In genomic region chr15:24877711-24878598, GRCm38 (mm10) we compare ENCODE assay signal across 13 mouse cellular contexts.
DNase-seq lines count a peak whose midpoint lies in the region; ATAC-seq lines count a peak whose summit lies in the region.
"Had no signal": no experiment of that assay in that cellular context is flagged by ENCODE, and none has a peak within 500 bp of the region (broad histone marks: within the 10 kb centered on the region; RNA-seq: fewer than 3 reads in every experiment).

No protein-coding gene starts in this region.

- H3K4me2 ChIP-seq in midbrain, embryonic 14.5 days (ENCODE audit: low read length): peak overlapping the region; percentile 31
- H3K4me2 ChIP-seq: heart, embryonic 11.5 days; liver, embryonic 15.5 days had no signal

- peak; percentile 24 to 34 for DNase-seq in cerebellum, postnatal 10 days
- no peak for DNase-seq in cerebellum, adult 9-10 months
- DNase-seq in left cerebral cortex, postnatal 4 days: peak; percentile 15
- no peak for DNase-seq in left cerebral cortex, adult 9 months (ENCODE audit: low spot score in 2 of 2)
- DNase-seq in midbrain, embryonic 14.5 days: peak; percentile 82
- no peak for DNase-seq in adrenal gland, postnatal 14 days
- no peak for DNase-seq in heart, postnatal 36 days
- DNase-seq in kidney, postnatal 25 days: no peak
- DNase-seq: cerebellum, adult 8-10 months had no signal

- peaks cover 16% of the 10 kb centered on the region for H3K4me1 ChIP-seq in midbrain, embryonic 14.5 days (ENCODE audit: control insufficient read depth, insufficient read depth, low read length)
- H3K4me1 ChIP-seq: liver, embryonic 15.5 days had no signal

- WGBS in midbrain, embryonic 14.5 days: 29% methylated on average over 6 of the region's 6 CpGs

- H3K4me3 ChIP-seq in midbrain, embryonic 14.5 days (replicated peaks; ENCODE audit: low read depth, low read length): no peak overlapping the region
- H3K4me3 ChIP-seq: liver, embryonic 15.5 days had no signal

- no peaks in the 10 kb centered on the region for H3K9me3 ChIP-seq in midbrain, embryonic 14.5 days (ENCODE audit: control insufficient read depth, low read length)
- H3K9me3 ChIP-seq: liver, embryonic 15.5 days had no signal

- no peaks in the 10 kb centered on the region for H3K27me3 ChIP-seq in midbrain, embryonic 14.5 days (ENCODE audit: control insufficient read depth, insufficient read depth, low read length)
- H3K27me3 ChIP-seq: liver, embryonic 15.5 days had no signal

- no peaks in the 10 kb centered on the region for H3K36me3 ChIP-seq in midbrain, embryonic 14.5 days (ENCODE audit: control insufficient read depth, insufficient read depth, low read length)
- H3K36me3 ChIP-seq: liver, embryonic 15.5 days had no signal

- no peak overlapping the region for H3K9ac ChIP-seq in midbrain, embryonic 14.5 days (replicated peaks; ENCODE audit: low read length)
- H3K9ac ChIP-seq: liver, embryonic 15.5 days had no signal

- intact Hi-C loops in left cerebral cortex, postnatal 4 days (cut with DNase I): no loop called here
- intact Hi-C loops in heart, postnatal 36 days (cut with DNase I): no loop called here

- peak; percentile 67; the same call in 1 of the 2 replicates for ATAC-seq in midbrain, embryonic 14.5 days (ENCODE audit: low FRiP score, low TSS enrichment)

- H3K27ac ChIP-seq in midbrain, embryonic 14.5 days (replicated peaks; ENCODE audit: low read depth, low read length): peak overlapping the region; percentile 87
- H3K27ac ChIP-seq: kidney, postnatal 0 days; liver, embryonic 15.5 days; macrophage had no signal

Comparison
In these comparisons a context has a peak if more than half of its experiments do, and no peak if none do; other contexts are left out.
1. DNase-seq: peak in cerebellum, postnatal 10 days (2 of 2), left cerebral cortex, postnatal 4 days (single experiment) and midbrain, embryonic 14.5 days (single experiment); none in cerebellum, adult 9-10 months (single experiment), left cerebral cortex, adult 9 months (0 of 2), adrenal gland, postnatal 14 days (single experiment), heart, postnatal 36 days (0 of 2) and kidney, postnatal 25 days (0 of 2).